Mouse (Mus musculus): ENCODE results near the gene Ip6k3. TPM values are rescaled to one million over a fixed set of nuclear protein-coding genes. Genes with fewer than 3 reads are reported as not detected.
A peak's percentile ranks its signal among the peaks of the same experiment; 100 is the strongest.

Ip6k3 gene
- polyA plus RNA-seq (2016; fragmentation: Nextera tagmentation; extraction: Ambion mirVana) = 0.16 and 0.51 TPM in 2 replicates

DNA sequence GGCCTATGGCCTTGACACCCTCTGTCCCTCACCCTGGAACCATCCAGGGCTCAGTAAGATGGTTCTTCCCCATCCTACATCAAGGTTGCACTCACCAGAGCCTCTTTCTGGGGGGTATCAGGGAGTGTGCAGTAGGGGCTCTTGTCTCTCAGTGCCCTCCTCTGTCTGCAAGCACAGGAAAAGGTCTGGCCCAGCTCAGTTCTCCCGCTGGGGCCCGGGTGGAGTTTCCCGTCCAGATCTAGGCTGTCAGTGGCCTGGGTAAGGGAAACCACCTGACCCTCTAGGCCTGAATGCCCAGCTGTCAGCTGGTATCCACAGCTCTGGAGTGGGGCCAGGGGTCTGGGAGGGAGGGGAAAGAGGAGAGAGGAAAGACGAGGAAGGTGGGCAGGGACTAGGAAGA, at the start of gene Ip6k3:
Gene Ip6k3 (minus strand): TSS at position 251 of the 400 bp plus-strand sequence.
- Histone ChIP-seq H3K36me3 (no peaks in the 10 kb centered on the region), H3K4me2 (replicated peaks) (no peak within 1 kb of the TSS), H3K27me3 (no peaks in the 10 kb centered on the region), H3K27ac (replicated peaks) (no peak within 1 kb of the TSS), H3K9ac (replicated peaks) (no peak within 1 kb of the TSS), H3K4me3 (no peak within 1 kb of the TSS), H3K9me3 (no peaks in the 10 kb centered on the region), H3K4me1 (no peaks in the 10 kb centered on the region)
- ATAC-seq (ENCODE audit: low FRiP score, low read depth) = no peak
- 77% methylated on average over 4 of the region's 4 CpGs for WGBS

DNA sequence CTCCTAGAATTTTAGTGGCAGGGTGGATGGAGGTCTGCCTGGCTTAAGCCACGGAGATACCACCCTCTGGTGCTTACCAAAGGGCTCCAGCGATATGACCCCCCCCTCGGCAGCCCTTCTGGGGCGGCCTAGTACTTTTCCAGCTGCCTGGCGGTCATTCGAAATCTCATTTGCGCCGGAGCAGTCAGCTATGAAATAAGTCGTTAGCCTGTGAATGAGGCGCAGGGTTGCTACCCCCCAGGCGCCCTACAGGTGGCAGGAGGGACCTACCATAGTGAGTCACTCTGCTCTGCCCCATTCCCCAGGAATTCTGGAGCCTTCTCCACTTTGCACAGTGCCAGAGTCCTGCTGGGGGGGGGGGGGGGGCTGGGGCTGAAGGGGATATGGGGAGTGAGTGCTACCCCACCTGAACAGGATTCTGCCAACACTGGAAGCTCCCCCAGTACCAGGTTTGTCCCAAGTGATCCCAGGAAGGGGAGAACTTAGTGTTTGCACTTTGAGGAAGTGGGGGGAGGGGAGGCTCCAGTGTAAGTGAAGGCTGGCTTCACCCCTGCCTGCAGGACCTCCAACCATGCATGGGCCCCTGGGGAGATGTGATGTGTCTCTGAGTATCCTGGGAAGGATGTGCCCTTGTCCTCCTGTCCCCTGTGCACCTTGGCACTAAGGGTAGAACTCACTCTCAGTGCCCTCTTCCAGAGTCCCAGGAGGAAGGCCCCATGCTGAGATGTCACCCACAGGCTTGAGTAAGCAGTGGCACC, 45.4 kb upstream of the Ip6k3 start:
- 0 out of 2 replicates have a peak, but pooled peaks have one; percentile 47 for ATAC-seq (ENCODE audit: low FRiP score, low read depth)
- 2% methylated on average over 11 of the region's 11 CpGs for WGBS
- no peaks in the 10 kb centered on the region for H3K36me3 ChIP-seq
- H3K9ac ChIP-seq (replicated peaks) = no peak overlapping the region
- H3K9me3 ChIP-seq = no peaks in the 10 kb centered on the region
- H3K4me1 ChIP-seq = peaks cover 14% of the 10 kb centered on the region
- no peak overlapping the region for H3K4me2 ChIP-seq (replicated peaks)
- no peak overlapping the region for H3K4me3 ChIP-seq
- H3K27ac ChIP-seq (replicated peaks) = 0 out of 2 replicates have a peak overlapping the region, but pooled peaks have one; percentile 35
- peaks cover 12% of the 10 kb centered on the region; the same call in 1 of the 2 replicates for H3K27me3 ChIP-seq

DNA sequence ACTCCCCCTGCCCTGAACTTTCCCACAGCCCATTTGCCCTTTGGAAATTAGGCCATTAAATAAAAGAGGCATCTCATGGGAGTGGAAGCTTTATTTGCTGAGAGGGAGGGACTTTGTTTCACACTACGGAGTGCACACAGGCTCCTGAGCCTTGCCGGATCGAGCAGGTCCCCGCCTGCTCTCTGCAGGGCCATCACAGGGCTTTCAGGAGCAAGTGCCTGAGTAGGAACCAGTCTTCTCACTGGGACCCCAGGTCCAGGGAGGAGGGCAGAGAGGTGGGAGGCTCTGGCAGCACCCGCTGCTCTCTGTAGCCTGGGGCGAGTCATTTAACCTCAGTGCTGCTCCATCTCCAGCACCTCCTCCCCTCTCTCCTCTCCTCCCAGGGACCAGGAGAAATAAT, 44.4 kb upstream of the Ip6k3 start:
- H3K27me3 ChIP-seq = peaks cover 18% of the 10 kb centered on the region; the same call in 1 of the 2 replicates
- no peak overlapping the region for H3K4me2 ChIP-seq (replicated peaks)
- peaks cover 17% of the 10 kb centered on the region for H3K4me1 ChIP-seq
- H3K9ac ChIP-seq (replicated peaks) = no peak overlapping the region
- no peaks in the 10 kb centered on the region for H3K36me3 ChIP-seq
- H3K27ac ChIP-seq (replicated peaks) = 0 out of 2 replicates have a peak overlapping the region, but pooled peaks have one; percentile 35
- 50% methylated on average over 6 of the region's 6 CpGs for WGBS
- ATAC-seq (ENCODE audit: low FRiP score, low read depth) = no peak
- H3K9me3 ChIP-seq = no peaks in the 10 kb centered on the region
- H3K4me3 ChIP-seq = no peak overlapping the region

DNA sequence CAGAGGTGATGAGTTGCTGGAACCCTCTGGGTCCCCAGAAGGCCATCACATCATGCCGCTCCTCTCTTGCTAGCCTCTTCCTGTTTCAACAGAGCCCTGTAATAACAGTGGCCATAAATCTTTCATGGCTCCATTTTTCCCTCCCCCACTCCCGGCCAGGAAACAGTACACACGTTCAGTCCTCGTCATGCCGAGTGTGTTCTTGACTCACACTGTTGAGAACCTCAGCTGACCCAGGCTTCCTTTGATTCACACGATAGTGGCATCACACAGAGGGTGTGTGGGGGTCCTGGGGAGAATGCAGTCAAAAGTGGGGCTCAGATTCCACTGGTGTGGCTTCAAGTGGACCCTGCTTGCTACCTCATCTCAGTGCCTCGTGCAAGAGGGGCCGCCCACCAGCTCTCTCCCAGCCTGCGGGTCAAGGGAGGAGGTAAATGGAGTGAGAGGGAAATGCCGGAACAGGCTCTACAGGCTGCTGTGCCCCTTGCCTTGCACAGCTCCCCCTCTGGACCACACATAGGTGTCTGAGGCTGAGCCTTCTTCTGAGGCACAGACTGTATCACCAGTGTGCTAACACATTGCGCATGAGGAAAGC, 39.6 kb upstream of the Ip6k3 start:
- Histone ChIP-seq H3K9ac (replicated peaks) (no peak overlapping the region), H3K4me3 (no peak overlapping the region), H3K27me3 (peaks cover 19% of the 10 kb centered on the region; the same call in 1 of the 2 replicates), H3K4me2 (replicated peaks) (no peak overlapping the region), H3K27ac (replicated peaks) (no peak overlapping the region), H3K9me3 (no peaks in the 10 kb centered on the region), H3K4me1 (peaks cover 36% of the 10 kb centered on the region), H3K36me3 (0 out of 2 replicates have a peak, but pooled peaks cover 2% of the 10 kb centered on the region)
- WGBS = 77% methylated on average over 11 of the region's 11 CpGs
- ATAC-seq (ENCODE audit: low FRiP score, low read depth) = no peak

DNA sequence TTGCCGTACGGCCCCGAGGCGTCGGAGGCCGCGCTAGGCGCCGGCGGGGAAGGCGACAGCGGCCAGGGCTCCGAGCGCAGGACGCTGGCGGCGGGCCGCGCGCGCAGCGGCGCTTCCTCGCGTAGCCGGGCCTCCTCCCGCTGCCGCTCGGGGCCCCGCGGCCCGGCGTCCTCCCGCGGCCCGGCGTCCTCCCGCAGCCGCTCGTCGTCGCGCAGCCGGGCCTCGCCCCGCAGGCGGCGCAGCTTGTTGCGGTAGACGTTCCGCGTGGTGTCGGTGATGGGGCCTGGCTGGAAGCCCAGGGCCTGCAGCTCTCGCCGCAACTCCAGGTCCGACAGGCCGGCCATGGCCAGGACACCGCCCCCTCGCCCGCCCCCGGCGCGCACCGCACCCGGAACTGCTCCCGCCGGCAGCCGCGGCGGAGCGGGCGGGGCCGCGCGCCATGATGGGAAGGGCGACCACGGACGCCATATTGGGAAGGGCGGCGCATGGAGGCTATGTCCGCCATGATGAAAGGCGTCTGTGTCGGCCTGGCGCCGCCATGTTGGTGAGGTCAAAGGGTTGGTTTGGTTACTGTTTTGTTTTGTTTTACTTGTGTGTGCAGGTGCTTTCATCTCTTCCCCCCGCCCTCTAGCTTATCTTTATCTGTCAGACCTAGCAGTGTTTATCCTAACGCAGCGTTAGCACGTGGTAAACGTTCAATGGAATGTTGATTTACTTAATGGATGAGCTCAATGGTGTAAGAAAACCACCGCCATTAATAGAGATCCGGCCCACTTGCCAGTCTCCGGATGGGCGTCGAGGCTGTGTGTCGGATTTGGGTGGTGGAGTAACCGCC, 36.7 kb upstream of the Ip6k3 start, which contains the start of gene Lemd2:
Gene Lemd2 (minus strand): TSS at position 395 of the 835 bp plus-strand sequence.
- 8% methylated on average over 57 of the region's 97 CpGs for WGBS
- Histone ChIP-seq H3K9me3 (0 out of 2 replicates have a peak, but pooled peaks cover 3% of the 10 kb centered on the region), H3K4me1 (peaks cover 35% of the 10 kb centered on the region), H3K4me2 (replicated peaks) (peak within 1 kb of the TSS; percentile 90), H3K36me3 (peaks cover 32% of the 10 kb centered on the region), H3K9ac (replicated peaks) (peak within 1 kb of the TSS; percentile 99), H3K27me3 (peaks cover 10% of the 10 kb centered on the region; the same call in 1 of the 2 replicates), H3K4me3 (peak within 1 kb of the TSS; percentile 95), H3K27ac (replicated peaks) (peak within 1 kb of the TSS; percentile 98)
- ATAC-seq (ENCODE audit: low FRiP score, low read depth) = peak; percentile 90

DNA sequence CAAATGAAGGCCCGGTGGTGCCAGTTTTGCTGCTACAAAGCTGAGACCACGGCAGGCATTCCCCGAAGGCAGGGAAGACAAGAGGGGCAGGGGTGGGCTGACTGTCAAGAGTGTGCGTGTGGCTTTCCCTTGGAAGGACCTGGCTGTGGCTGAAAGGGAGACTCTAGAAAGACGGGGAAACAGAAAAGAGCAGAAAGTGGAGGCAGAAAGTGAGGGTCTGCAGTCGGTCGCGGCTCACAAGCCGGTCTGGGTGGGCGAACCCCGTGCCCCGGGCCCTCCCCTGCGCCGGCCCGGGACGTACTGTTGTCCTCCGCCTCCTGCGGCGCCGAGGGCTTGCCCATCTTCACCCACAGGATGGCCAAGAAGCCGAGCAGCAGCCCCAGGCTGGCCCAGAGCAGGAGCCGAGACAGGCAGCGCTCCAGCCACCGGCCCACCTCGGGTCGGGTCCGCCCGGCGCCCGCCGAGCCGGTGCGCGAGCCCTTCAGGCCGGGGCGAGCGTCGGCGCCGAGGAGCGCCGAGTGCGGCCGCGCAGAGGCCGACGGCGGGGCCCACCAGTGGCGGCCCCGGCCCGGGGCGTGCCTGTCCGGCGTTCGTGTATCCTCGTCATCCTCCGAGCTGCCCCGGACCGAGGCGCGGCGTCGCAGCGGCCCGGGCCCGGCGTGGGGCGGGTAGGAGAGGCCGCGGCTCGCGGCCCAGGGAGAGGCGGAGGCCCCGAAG, 35.9 kb upstream of the Ip6k3 start:
- ATAC-seq (ENCODE audit: low FRiP score, low read depth) = peak; percentile 31
- H3K36me3 ChIP-seq = peaks cover 39% of the 10 kb centered on the region
- WGBS = under 1% methylated on average over 68 of the region's 74 CpGs
- H3K4me1 ChIP-seq = peaks cover 35% of the 10 kb centered on the region
- H3K4me2 ChIP-seq (replicated peaks) = peak overlapping the region; percentile 90
- H3K27ac ChIP-seq (replicated peaks) = peak overlapping the region; percentile 98
- H3K4me3 ChIP-seq = peak overlapping the region; percentile 95
- 0 out of 2 replicates have a peak, but pooled peaks cover 3% of the 10 kb centered on the region for H3K9me3 ChIP-seq
- H3K9ac ChIP-seq (replicated peaks) = peak overlapping the region; percentile 99
- peaks cover 6% of the 10 kb centered on the region; the same call in 1 of the 2 replicates for H3K27me3 ChIP-seq

DNA sequence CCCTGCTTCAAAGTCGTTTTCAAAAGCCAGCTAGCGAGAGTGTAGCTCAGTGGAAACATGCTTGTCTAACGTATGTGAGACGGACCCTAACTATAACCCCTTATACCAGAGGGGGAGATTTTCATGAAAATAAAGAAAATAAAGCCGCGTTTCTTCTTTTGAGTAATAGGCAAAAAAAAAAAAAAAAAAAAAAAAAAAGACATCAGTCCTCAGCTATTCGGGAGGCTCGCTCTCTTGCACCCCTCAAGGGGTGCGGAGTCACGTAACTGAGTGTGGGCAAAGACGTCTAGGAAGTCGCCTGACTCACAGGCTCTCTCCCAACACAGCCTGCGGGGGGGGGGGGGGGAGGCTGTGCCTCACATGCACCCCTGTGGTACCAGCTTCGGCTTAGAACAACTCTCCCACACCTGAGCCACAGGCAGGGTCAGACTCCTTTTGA, 35.3 kb upstream of the Ip6k3 start:
- peak overlapping the region; percentile 98 for H3K27ac ChIP-seq (replicated peaks)
- peaks cover 35% of the 10 kb centered on the region for H3K4me1 ChIP-seq
- WGBS = 48% methylated on average over 13 of the region's 14 CpGs

DNA sequence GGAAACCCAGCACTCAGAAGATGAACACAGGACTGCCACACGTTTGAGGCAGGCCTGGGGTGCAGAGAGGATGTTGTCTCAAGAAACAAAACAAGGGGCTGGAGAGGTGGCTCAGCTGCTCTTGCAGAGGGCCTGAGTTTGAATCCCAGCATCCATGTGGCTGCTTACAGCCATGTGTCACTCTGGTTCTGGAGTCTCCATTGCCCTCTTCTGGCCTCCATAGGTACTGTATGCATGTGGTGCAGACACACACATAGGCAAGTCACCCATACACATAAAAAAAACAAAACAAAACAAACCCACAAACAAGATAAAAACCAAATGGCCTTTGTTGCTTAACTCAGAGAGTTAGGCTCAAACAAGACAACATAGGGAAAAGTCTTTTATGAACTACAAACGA, 34.4 kb upstream of the Ip6k3 start:
- Histone ChIP-seq H3K36me3 (peaks cover 54% of the 10 kb centered on the region), H3K4me1 (peaks cover 33% of the 10 kb centered on the region), H3K4me3 (no peak overlapping the region), H3K4me2 (replicated peaks) (no peak overlapping the region), H3K9ac (replicated peaks) (no peak overlapping the region), H3K27me3 (0 out of 2 replicates have a peak, but pooled peaks cover under 1% of the 10 kb centered on the region), H3K27ac (replicated peaks) (no peak overlapping the region), H3K9me3 (0 out of 2 replicates have a peak, but pooled peaks cover 3% of the 10 kb centered on the region)
- ATAC-seq (ENCODE audit: low FRiP score, low read depth) = no peak
- WGBS = 83% methylated on average over 2 of the region's 2 CpGs

More for the DNA sequence above, 35.3 kb upstream of the Ip6k3 start:
- Histone ChIP-seq H3K27me3 (peaks cover 6% of the 10 kb centered on the region; the same call in 1 of the 2 replicates), H3K36me3 (peaks cover 44% of the 10 kb centered on the region), H3K9me3 (0 out of 2 replicates have a peak, but pooled peaks cover 3% of the 10 kb centered on the region), H3K9ac (replicated peaks) (peak overlapping the region; percentile 99), H3K4me2 (replicated peaks) (peak overlapping the region; percentile 90), H3K4me3 (peak overlapping the region; percentile 95)
- no peak for ATAC-seq (ENCODE audit: low FRiP score, low read depth)

DNA sequence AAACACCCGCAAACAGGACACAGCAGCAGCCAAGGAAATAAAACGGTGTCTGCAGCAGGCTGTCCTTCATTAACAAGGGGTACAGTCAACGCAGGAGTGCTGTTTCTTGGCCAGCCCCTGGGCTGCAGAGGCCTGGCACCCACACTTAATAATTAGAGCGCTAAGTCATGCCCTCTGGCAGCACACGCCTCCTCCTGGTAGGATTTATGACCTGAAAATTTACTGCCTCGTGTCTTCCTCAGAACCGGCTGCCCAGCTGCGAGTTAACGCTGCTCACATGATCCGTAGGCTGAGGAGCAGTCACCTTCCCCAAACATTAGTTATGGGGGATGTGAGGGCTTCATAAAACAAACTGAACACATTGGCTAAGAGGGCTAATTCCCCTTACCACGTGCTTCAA, 33.2 kb upstream of the Ip6k3 start:
- ATAC-seq (ENCODE audit: low FRiP score, low read depth) = no peak
- H3K4me3 ChIP-seq = no peak overlapping the region
- 90% methylated on average over 11 of the region's 11 CpGs for WGBS
- no peak overlapping the region for H3K9ac ChIP-seq (replicated peaks)
- no peak overlapping the region for H3K27ac ChIP-seq (replicated peaks)
- 0 out of 2 replicates have a peak, but pooled peaks cover 3% of the 10 kb centered on the region for H3K9me3 ChIP-seq
- H3K36me3 ChIP-seq = peaks cover 64% of the 10 kb centered on the region
- H3K4me2 ChIP-seq (replicated peaks) = no peak overlapping the region
- H3K4me1 ChIP-seq = peaks cover 41% of the 10 kb centered on the region
- H3K27me3 ChIP-seq = no peaks in the 10 kb centered on the region

DNA sequence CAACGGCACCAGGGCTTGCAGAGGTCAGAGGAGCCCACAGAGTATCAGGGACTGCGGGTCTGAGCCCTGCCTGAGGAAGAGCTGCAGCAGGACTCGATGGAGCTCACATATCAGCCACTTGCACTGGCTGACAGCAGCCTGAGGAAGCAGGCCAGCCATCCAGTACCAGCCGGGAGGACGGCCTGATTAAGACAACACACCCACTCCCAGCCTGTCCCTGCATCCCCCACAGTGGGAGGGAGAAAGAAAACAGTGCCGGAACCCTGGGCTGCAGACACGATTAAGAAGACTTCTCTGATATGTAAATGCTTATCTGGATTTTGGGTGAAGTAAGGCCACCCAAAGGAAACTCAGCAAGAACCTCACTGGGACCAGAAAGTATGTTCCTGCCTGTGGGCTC, 32.3 kb upstream of the Ip6k3 start:
- no peak for ATAC-seq (ENCODE audit: low FRiP score, low read depth)
- Histone ChIP-seq H3K4me3 (no peak overlapping the region), H3K36me3 (peaks cover 74% of the 10 kb centered on the region), H3K4me1 (peaks cover 42% of the 10 kb centered on the region), H3K9me3 (0 out of 2 replicates have a peak, but pooled peaks cover 3% of the 10 kb centered on the region), H3K9ac (replicated peaks) (no peak overlapping the region), H3K4me2 (replicated peaks) (no peak overlapping the region), H3K27ac (replicated peaks) (no peak overlapping the region), H3K27me3 (no peaks in the 10 kb centered on the region)
- 72% methylated on average over 7 of the region's 7 CpGs for WGBS

DNA sequence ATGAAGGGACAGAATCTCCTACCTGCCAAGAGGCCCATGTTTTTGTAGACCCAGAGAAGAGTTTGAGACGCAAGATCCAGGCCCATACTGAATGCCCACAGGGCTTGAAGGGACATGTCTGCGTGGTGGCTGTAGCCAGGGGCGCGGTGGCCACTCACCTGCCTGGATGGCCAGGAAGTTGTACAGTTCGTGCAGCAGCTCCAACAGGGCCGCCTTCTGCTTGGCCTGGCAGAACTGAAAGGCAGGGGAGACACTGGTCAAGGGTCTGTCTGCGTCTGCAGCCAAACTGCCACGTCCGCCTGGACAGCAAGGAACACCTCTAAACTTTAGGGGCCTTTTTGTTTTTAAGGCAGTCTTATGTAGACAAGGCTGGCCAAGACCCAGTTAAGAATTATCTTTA, 31.6 kb upstream of the Ip6k3 start:
- Histone ChIP-seq H3K4me2 (replicated peaks) (no peak overlapping the region), H3K27ac (replicated peaks) (no peak overlapping the region), H3K9me3 (0 out of 2 replicates have a peak, but pooled peaks cover 3% of the 10 kb centered on the region), H3K9ac (replicated peaks) (no peak overlapping the region), H3K27me3 (no peaks in the 10 kb centered on the region), H3K36me3 (peaks cover 80% of the 10 kb centered on the region), H3K4me1 (peaks cover 46% of the 10 kb centered on the region), H3K4me3 (no peak overlapping the region)
- ATAC-seq (ENCODE audit: low FRiP score, low read depth) = no peak
- 95% methylated on average over 9 of the region's 9 CpGs for WGBS
